Mouse (Mus musculus) right cerebral cortex, postnatal 14 days (tissue): ENCODE results near the gene Pak3.

Experiments
- DNase-seq: peaks from one replicate; pipeline ENCODE4 v3.0.0; 2022

Gene Pak3

GRCm38 (mm10) chrX:143664221-143665150, 146.1 kb downstream of the Pak3 start:
- peak; percentile 29 for DNase-seq

GRCm38 (mm10) chrX:143665771-143666170, 147.4 kb downstream of the Pak3 start:
- DNase-seq: no peak

- DNase-seq: peak; percentile 19
Observed at GRCm38 (mm10) chrX:143666991-143667390, 148.6 kb downstream of the Pak3 start.

GRCm38 (mm10) chrX:143668242-143668641, 149.9 kb downstream of the Pak3 start:
- DNase-seq: peak; percentile 53

- no peak for DNase-seq
Observed at GRCm38 (mm10) chrX:143678566-143678965, 160.2 kb downstream of the Pak3 start.

- no peak for DNase-seq
Observed at GRCm38 (mm10) chrX:143722250-143722649, 203.9 kb downstream of the Pak3 start.

- DNase-seq: no peak
Observed at GRCm38 (mm10) chrX:143725411-143725810, 207.0 kb downstream of the Pak3 start.

GRCm38 (mm10) chrX:143736035-143736434, 217.6 kb downstream of the Pak3 start:
- peak; percentile 9 for DNase-seq

- peak; percentile 9 for DNase-seq
Observed at GRCm38 (mm10) chrX:143739171-143739570, 220.8 kb downstream of the Pak3 start.

- no peak for DNase-seq
Observed at GRCm38 (mm10) chrX:143762556-143762955, 244.2 kb downstream of the Pak3 start.

- no peak for DNase-seq
Observed at GRCm38 (mm10) chrX:143815948-143816347, 297.6 kb downstream of the Pak3 start.

- DNase-seq: no peak
Observed at GRCm38 (mm10) chrX:143818961-143819360, 300.6 kb downstream of the Pak3 start.

GRCm38 (mm10) chrX:143826521-143826920, 308.1 kb downstream of the Pak3 start:
- no peak for DNase-seq

GRCm38 (mm10) chrX:143827212-143827611, 308.8 kb downstream of the Pak3 start, which contains the start of gene Capn6:
Gene Capn6 (minus strand): TSS chrX:143827414.
- DNase-seq: no peak

- DNase-seq: no peak
Observed at GRCm38 (mm10) chrX:143846637-143847036, 328.2 kb downstream of the Pak3 start.
